Mouse (Mus musculus) telencephalon, adult 2 months (tissue): ENCODE results near the gene Orm1.

Source experiments
- DNase-seq: peaks from one replicate; pipeline ENCODE4 v3.0.0-alpha.2; 2011; ENCODE audit warnings: low read depth, low spot score

Orm1 gene

DNA sequence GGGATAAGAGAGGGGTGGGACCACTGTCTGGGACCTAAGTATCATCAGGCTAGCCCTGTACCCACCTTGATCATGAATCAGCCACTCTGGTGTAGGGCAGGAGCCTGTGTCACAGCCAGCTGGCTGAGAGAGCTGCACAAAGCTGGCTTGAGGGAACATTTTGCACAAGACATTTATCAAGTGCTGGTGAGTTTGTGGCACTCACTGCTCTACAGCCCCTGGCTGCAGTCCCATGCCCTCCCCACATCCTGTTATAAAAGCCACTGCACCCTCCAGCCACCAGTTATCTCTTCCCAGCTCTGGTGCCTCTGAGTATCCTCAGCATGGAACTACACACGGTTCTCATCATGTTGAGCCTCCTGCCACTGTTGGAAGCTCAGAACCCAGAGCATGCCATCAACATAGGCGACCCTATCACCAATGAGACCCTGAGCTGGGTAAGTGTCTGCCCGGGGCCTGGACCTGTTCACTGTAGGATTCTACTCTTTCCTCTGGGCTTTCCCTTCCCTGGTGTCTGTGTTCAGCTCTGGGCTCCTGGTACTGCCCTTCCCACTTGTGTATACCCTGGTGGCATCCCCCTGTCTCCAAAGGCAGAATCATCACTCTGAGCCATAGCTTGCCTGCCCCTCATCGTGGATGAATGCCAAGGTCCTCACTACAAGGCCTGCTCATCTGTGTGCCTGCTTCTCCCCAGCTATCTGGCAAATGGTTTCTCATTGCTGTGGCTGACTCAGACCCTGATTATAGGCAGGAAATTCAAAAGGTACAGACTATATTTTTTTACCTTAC lies 11.7 kb downstream of the Orm1 start, which contains the start of gene Orm3:
TSS of gene Orm3 (plus strand) at position 286 of the 789 bp plus-strand sequence.
- DNase-seq: no peak

DNA sequence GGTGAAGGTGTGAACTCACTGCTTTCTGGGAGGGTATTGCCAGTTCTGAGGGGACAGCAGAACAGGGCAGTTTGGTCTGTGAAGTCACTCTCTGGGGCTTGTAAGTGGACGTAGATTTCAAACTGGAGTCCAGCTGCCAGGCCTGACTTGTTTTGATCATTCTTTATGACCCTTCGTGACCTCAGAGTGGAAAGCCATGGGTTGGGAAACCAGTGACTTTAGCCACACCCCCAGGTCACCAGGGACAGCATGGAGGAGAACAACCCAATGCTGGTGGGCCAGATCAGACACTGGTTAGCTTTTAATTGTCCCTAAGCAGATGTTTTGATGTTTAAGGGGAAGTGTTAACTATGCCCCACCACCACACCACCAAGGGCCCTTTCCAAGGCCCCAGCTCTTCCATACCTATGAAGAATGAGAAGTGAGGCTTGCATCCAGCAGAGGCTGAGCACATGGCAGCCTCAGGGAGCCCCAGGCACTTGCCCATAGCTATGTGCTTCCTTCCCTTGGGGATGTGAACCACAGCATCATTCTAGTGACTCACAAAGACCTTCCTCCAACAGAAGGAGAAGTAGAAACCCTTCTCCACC lies 12.7 kb downstream of the Orm1 start:
- DNase-seq: no peak

DNA sequence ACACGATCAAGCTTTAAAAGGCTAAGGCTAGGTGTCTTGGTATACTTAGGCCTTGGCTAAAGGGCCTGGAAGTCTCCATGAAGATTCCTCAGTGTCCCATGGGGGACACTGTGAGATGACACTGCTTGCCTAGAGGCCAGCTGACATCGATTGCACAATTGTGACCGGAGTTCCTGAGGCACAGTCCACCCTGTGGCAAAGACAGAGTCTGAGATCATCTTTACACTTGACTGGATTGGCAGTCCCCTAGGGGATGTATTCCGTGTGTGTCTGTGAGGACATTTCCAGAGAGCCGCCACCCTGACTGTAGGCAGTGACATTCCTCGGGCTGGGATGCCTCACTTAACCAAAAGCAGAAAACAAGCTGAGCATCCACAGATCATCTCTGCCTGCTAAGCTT lies 15.5 kb downstream of the Orm1 start:
- no peak for DNase-seq

DNA sequence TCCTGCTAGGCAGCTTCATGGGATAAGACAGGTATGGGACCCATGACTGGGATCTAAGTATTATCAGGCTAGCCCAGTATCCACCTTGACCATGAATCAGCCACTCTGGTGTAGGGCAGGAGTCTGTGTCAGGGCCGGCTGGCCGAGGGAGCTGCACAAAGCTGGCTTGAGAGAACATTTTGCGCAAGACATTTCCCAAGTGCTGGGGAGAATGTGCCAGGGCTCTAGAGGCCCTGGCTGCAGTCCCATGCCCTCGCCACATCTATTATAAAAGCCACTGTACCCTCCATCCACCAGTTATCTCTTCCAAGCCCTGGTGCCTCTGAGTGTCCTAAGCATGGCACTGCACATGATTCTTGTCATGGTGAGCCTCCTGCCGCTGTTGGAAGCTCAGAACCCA lies 17.8 kb downstream of the Orm1 start, which contains the start of gene Orm2:
TSS of gene Orm2 (plus strand) at position 300 of the 400 bp plus-strand sequence.
- no peak for DNase-seq

DNA sequence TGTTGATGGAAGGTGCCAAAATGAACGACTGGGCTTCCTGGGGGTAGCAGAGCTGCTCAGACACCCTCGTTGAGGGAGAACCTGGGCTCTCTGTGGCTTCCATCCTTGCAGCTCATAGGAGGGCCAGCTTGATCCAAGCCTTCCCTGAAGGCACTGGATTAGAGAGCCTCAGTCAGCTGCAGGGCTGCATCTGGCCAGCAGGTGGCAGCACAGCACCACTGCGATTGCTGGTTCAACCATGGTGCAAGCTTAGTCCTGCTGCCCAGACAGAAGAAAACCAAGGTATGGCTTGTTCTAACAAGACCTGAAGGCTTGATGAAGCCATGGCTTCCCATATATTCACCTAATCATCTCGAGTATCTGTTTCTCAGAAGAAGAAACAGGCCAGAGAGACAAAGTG lies 24.2 kb downstream of the Orm1 start:
- DNase-seq: peak; percentile 26

DNA sequence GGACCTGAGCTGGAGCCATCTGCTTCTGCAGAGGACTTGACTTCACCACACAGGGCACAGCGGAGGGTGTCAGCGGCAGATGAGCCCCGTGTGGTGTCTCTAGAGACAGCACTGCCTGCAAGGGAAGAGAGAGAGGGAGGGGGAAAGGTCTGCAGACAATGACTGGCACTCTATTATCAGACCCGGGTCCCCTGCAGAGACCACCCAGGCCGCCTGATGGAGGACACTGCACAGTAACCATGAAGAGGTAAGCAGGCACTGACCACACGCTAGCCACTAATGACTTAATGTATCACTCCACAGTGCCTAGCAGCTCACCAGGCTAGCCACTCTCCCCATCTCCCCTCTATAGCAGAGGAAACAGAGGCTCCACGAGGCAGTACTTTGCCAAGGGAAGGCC lies 26.5 kb downstream of the Orm1 start:
- no peak for DNase-seq

DNA sequence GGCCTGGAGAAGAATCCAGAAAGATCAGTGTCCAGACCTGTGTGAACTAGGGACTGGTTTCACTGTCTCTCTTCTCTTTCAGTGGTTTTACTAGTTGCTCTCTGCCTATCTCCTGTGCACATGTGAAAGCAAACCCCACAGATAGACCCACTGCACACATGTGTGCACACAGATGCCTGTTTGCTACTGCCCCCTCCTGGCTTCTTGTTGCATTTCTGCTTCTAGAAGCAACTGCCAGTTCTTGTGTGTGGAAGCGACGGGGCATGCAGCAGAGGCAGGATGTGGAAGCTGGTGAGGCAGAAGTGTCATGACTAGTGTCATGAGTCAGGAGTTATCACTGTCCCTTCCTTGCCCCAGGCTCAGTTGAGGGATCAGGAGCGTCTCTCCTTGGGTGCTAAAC lies 27.5 kb downstream of the Orm1 start:
- no peak for DNase-seq

DNA sequence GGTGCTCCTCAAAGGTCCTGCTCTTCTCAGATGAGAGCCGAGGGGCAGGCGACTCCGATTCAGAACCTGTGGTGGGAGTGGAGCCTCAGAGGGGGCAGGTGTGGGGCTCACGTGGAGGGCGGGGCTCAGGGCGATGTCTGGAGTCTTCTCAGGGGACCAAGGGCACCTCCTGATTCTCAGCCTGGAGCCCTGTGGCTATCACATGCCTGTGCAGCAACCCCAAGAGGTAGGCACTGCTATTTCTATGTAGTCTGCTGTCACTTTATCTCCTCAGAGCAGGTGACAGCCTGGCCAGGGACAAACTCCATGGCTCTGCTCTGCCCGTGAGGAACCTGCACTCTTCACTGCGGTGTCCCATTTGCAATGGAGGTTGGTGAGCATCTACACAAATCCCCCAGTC lies 29.0 kb downstream of the Orm1 start:
- DNase-seq: no peak

DNA sequence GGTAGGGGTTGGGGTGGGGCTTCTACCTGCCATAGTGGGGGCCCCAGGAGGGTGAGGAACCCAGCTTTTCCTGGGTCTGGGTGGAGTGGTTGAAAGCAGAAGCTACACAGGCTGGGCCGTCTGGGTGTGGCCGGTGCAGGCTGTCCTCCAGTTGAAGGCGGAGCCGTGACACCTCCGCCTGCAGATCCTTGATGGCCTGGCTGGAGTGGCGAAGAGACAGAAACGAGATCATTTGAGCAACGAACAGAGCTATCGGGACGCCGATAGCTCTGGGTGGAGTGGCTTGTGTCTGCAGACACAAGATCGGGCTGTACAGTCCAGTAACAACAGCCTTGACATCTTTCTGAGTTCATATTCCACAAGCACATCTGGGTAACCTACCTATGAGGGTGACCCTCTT lies 30.0 kb downstream of the Orm1 start:
- no peak for DNase-seq

DNA sequence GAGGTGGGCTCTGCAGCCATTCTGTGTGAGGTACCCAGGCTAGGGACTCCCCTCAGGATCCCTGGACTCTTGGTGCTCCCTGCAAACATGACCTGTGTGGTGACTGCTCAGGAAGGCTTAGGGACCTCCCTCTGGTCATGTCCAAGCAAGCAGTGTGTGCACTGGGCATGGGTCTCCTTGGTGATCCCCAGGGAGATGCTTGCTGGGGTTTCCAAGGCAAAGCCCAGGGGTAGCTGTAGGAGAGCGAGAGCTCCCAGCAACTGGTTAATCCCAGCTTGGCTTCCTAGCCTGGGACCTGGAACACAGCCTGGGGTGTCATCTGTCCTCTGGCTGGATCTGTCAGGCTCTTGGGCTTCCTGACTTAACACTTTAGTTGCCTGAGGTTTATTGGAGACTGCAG lies 31.0 kb downstream of the Orm1 start:
- no peak for DNase-seq

DNA sequence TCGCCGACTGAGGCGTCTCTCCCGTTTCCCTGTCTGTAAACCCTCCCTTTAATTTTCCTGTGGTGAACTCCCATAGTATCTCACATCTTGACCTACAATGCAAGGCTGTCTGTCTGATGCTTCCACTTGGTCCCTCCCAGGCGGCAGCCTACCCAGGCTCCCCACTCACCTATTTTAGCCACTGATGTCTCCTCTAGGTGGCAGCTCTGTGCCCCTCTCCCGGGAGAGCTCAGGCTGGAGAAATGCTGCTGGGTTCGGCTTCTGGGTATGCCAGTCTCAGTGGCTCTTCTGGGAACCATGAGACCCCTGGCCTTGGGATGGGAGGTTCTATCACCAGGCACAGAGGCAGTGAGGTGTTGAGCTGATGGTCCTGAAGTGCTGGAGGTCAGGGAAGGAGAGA lies 33.1 kb downstream of the Orm1 start:
- DNase-seq: no peak

DNA sequence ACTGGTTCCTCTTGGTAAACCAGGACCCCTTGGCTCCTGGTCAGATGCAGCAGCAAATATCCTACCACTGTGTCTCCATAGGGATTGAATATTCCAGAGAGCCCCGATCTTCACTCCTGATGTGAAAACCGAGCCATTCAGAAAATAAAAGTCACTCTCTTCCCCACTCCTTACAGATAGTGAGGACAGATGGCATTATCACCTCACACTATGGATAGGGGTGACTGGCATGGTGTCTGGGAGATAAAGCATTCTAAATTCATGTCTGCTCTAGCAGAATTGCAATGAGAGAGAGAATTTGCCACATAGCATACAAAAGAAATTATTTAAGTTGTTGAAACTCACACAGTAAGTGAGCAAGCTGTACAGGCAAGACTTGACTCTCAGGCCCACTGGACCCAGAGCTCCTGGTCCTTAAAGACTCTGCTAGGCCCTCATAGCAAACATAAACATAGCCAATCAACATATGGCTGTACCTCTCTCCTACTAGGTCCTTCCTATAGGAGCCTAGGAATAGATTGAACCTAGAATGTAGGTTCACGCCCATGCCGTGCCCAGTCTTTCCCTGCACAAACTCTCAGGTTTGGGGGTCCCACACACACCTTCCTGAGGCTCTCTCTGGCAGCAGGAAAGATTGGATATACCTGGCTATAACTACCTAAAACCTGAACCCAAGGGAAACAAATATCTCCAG lies 38.5 kb downstream of the Orm1 start:
- no peak for DNase-seq

DNA sequence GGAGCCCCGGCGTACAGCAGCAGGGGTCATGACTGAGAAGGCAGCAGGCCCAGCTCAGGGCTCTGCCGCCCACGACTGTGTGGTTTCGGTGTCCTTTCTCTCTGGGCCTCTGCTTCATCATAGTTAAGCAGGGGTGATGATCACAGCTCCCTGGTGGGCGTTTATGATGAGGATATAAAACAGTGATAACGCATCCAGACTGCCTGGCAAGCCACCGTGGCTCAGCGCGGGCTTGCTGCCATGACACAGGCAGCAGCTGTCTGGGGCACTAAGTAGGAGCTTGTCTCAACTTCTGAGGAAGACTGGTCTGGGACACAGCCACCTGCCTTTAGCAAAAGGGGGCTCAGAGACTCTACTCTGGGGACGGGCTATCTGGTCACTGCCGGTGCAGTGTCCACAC lies 39.1 kb downstream of the Orm1 start:
- no peak for DNase-seq

DNA sequence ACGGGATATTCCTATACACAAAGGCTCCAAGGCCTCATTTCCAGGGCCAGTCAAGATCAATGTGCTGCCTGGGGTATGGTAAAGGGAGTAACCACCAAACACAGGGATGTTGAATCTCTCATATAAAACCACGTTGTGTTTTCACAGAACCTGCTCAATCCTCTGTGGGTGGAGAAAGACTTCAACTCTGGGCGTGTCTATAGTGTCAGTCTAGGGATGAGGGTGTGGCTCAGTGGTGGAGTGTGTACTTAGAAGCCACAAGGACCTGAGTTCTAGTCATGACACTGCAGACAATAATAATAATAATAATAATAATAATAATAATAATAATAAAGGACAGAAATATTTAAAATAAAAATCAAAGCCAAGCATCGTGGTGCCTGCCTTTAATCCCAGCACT lies 39.9 kb downstream of the Orm1 start:
- DNase-seq: no peak

DNA sequence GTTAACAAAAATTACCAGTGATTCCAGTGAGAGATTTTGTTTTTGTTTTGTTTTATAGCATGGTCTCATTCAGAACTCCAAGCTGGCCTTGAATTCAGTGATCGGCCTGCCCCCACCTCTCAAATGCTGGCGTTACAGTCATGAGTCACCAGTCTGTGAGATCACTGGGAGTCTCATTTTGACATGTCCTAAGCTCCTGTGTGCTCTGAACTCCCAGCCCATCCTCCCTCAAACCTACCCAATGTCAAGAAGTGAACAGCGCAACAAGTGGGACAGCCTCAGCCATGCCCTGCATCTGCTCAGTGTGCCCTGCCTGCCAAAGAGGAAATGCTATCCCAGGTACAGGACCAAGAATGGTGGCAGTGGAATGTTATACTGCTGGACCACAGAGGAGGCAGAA lies 40.9 kb downstream of the Orm1 start:
- no peak for DNase-seq

DNA sequence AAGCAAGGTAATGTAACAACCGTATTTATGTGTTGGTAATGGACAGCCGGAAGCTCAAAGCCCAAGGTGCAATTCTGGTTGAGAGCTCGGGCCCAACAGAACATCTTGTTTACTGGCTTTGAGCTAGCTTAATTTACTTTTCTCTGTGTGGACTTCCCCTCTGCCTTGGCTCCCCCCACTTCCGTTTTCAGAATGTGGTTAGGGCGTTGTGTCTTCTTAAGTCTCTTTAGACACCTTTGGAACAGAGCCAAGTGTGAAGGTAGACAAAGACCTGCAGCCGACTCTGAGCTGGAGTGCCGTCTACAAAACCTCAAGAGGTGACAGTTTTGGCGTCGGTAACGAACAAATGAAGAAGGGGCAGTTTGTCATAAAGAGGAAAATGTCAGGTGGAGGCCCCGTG lies 41.4 kb downstream of the Orm1 start:
- no peak for DNase-seq

DNA sequence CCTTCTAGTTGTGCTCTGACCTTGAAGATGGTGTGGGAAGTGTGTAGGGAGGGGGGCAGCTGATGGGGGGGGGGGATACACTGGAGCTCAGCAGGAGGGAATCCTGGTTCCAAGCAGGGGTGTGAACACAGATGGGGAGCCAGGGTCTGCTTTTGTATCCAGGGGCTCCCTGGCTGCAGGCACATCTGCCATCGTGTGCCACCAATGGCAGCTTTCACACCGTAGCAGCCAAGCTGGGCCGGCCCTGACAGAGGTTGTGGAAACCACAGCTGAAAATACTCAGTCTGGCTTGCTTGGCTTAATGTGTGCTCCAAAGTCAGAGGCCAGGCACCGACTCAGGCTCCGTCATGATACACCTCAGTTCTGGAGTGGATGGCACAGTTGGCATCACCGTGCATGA lies 43.7 kb downstream of the Orm1 start:
- DNase-seq: no peak

DNA sequence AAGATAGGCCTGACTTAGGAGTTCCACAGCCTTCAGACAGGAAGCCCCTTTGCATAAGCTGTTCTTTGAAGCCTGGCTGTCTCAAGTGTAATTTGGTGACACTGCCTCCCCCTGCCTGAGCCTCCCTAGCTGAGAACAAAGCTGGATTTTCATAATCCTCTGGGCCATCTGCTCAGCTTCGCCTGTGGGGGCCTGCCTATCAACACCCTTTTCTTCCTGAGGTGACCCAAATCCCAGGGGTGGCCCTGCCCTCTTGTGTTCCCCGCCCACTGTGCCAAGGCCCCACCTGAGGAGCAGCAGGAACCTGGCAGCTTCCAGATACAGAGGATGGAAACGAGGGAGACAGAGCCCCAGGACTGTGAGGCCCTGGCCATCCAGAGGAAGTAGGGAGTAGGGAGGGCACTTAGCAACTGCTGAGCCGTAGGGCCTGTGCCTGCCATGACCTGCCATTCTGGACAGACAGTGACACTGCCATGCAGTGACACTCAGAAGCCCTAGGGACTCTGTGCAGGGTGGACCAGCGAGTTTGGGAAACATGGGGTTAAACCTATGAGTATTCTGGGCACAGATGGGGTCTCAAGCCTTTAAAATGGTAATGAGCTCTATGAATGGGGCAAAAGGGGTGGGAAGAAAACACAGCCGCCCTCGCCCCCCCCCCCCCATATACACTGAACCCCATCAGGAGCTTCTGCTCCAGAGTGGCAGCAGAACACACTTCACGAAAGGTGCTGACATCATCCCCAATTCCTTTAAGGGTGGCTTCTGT lies 44.9 kb downstream of the Orm1 start:
- no peak for DNase-seq

DNA sequence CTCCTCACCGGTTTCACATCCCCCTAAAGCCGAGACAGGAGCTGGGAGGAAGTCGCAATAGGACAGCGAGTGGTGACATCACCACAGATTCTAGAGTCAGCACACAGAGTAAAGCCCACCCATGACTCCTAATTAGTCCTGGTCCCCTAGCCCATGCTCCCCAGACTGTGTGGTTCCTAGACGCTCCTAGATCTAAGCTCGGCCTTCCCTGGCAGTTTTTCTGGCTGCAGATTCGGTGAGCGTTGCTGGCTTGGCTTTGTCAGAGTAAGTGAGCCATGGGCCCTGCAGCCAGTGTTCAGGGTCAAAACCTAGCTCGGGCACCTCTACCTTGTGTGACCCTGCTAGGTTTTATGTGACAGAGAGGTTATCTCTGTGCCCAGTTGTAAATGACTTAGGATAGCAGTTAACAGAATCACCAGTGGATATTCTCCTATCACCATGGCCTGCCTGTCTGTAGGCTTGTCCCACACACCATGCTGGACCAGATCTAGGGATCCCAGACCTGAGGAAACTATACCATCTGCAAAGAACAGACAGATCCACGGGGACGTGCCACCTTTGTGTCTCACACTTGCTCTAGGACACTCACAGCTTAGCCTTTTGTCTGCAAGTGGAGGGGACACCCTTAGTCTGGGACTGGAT lies 45.6 kb downstream of the Orm1 start:
- no peak for DNase-seq

DNA sequence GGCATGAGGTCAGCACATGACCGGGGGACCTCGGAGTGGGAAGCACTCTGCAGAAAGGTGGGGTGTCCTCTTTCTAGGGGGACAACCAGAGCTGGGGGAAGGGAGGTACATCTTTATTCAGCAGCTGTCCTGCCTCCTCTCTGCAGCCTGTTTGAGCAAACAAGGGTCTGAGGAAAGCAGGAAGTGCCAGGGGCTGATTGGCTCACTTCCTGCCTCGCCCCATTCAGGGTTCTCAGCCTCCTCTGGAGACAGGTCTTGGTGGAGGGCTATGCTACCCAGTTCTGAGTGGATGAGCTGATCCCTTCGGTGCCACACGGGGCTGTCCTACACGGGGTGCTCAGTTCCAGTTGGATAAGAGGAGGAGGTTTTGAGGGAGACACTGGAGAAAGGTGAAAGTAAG lies 47.0 kb downstream of the Orm1 start:
- DNase-seq: no peak
